Mouse (Mus musculus) neural tube, embryonic 12.5 days (tissue): ENCODE results near the gene Gm49450. TPM values are rescaled to one million over a fixed set of nuclear protein-coding genes. Genes with fewer than 3 reads are reported as not detected.
A peak's percentile ranks its signal among the peaks of the same experiment; 100 is the strongest.

ENCODE experiments used
- ATAC-seq: fragments of 200-750 bp; cut with Nextera tagmentation; 2 replicates; pipeline ENCODE4 v1.8.0; 2017; ENCODE audit warnings: low read depth, mild to moderate bottlenecking, moderate TSS enrichment, moderate library complexity; ENCODE audit not compliant: low FRiP score
- H3K27ac ChIP-seq: fragments of 300-500 bp; sonication (generic); 2 replicates; pipeline ENCODE4 v1.5.1; 2016
- H3K27me3 ChIP-seq: fragments of 300-500 bp; sonication (generic); replicated peaks from 2 replicates; pipeline ENCODE4 v1.6.1; 2016; ENCODE audit warnings: mild to moderate bottlenecking
- H3K36me3 ChIP-seq: fragments of 300-500 bp; sonication (generic); 2 replicates; pipeline ENCODE4 v1.6.1; 2016; ENCODE audit warnings: mild to moderate bottlenecking
- H3K4me1 ChIP-seq: fragments of 300-500 bp; sonication (generic); 2 replicates; pipeline ENCODE4 v1.6.1; 2016
- H3K4me2 ChIP-seq: fragments of 300-500 bp; sonication (generic); replicated peaks from 2 replicates; pipeline ENCODE4 v1.6.1; 2016; ENCODE audit warnings: mild to moderate bottlenecking
- H3K4me3 ChIP-seq: fragments of 300-500 bp; sonication (generic); 2 replicates; pipeline ENCODE4 v1.5.1; 2016
- H3K9ac ChIP-seq: fragments of 300-500 bp; sonication (generic); 2 replicates; pipeline ENCODE4 v1.6.1; 2016; ENCODE audit warnings: mild to moderate bottlenecking
- H3K9me3 ChIP-seq: fragments of 300-500 bp; sonication (generic); 2 replicates; pipeline ENCODE4 v1.6.1; 2016; ENCODE audit warnings: mild to moderate bottlenecking
- WGBS: fragments of 180-500 bp; shearing (Covaris S2); methylation state at CpG from one replicate; pipeline ENCODE4 v1.1.7; 2016; 5-methylcytosine and 5-hydroxymethylcytosine counted together
- polyA plus RNA-seq: library from polyadenylated mRNA; unstranded; fragments of >200 nt; fragmentation: Nextera tagmentation; extraction: Ambion mirVana; gene quantifications from 2 replicates; pipeline ENCODE4 v1.2.1, GENCODE M21; 2016

Gene Gm49450
- not detected in 2 replicates for polyA plus RNA-seq

- peak within 1 kb of the TSS; percentile 100 for H3K27ac ChIP-seq
- H3K27me3 ChIP-seq: no peaks in the 10 kb centered on the region
- peak within 1 kb of the TSS; percentile 60 for H3K4me2 ChIP-seq
- H3K9me3 ChIP-seq: no peaks in the 10 kb centered on the region
- ATAC-seq: peak; percentile 97
- H3K36me3 ChIP-seq: peaks cover 13% of the 10 kb centered on the region
- H3K4me3 ChIP-seq: peak within 1 kb of the TSS; percentile 91
- peak within 1 kb of the TSS; percentile 100 for H3K9ac ChIP-seq
- 2% methylated on average over 28 of the region's 28 CpGs for WGBS
- peaks cover 10% of the 10 kb centered on the region for H3K4me1 ChIP-seq
Measured at GRCm38 (mm10) chr15:98953401-98954356, at the start of gene Gm49450, which contains the start of gene Tuba1a. Gm49450 (minus strand) TSS chr15:98953551. Tuba1a (minus strand) TSS chr15:98953703.

DNA sequence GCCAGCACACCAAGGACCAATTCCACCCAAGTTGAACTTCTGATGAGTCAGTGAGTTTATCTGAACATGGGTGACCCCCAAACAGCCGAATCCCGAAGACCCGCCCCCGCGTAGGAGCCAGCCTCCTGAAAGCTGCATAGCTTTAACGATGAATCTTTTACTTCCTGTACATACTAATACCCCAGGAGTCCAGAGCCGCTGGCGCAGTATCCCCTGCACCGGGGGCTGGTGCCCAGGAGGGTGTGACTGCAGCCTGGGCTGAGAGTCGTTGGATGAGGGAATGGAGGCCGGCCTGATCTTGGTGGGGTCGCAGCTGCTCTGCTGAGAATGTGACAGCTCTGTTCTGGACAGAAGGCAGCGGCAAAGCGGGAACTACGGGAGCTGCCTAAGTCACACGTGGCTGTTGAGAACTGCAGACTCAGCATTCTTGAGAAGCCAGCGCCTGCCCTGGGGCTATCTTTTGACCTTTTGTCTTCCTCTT lies 48.1 kb upstream of the Gm49450 start:
- WGBS: 21% methylated on average over 17 of the region's 17 CpGs
- peak overlapping the region; percentile 49 for H3K4me2 ChIP-seq
- H3K4me3 ChIP-seq: no peak overlapping the region
- no peak overlapping the region for H3K27ac ChIP-seq
- no peak for ATAC-seq
- H3K4me1 ChIP-seq: peaks cover 24% of the 10 kb centered on the region
- no peaks in the 10 kb centered on the region for H3K9me3 ChIP-seq
- no peaks in the 10 kb centered on the region for H3K27me3 ChIP-seq
- H3K36me3 ChIP-seq: no peaks in the 10 kb centered on the region
- H3K9ac ChIP-seq: 0 out of 2 replicates have a peak overlapping the region, but pooled peaks have one; percentile 26

DNA sequence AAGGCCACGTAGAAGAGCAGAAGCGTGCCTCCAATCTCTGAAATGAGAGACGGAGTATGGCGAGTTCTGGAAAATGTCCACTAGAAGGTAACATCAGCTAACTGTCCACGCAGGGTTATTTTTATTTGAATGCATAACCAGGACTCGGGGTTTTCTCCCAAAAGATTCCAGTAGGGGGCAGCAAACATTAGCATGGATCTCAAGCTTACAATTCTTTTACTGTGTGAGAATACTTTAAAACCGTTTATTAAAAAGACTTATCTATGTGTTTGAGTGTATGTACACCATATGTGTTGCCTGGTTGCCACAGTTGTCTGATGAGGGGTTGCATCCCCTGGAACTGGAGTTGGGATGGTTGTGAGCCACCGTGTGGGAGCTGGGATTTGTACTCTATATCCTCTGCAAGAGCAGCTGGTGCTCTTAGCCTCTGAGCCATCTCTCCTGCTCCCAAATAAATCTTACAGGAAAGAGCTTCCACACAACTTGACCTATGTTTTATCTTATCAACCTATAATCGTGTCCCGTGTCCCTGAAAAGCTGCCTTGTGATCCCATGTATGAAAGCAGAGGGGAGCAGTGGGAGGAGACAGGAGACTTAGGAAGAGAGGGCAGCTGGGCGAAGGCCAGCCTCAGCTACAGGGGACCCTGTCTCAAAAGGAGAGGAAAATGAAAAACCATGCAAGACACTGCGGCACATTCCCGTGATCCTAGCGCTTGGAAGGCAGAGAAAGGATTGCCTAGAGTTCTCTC lies 47.4 kb upstream of the Gm49450 start:
- peaks cover 24% of the 10 kb centered on the region for H3K4me1 ChIP-seq
- WGBS: 44% methylated on average over 14 of the region's 14 CpGs
- peak overlapping the region; percentile 49 for H3K4me2 ChIP-seq
- no peaks in the 10 kb centered on the region for H3K9me3 ChIP-seq
- no peaks in the 10 kb centered on the region for H3K36me3 ChIP-seq
- H3K4me3 ChIP-seq: no peak overlapping the region
- ATAC-seq: no peak
- H3K27ac ChIP-seq: no peak overlapping the region
- no peak overlapping the region for H3K9ac ChIP-seq
- H3K27me3 ChIP-seq: no peaks in the 10 kb centered on the region

GRCm38 (mm10) chr15:98998775-98999157 lies 45.4 kb upstream of the Gm49450 start:
- Histone ChIP-seq H3K4me3 (no peak overlapping the region), H3K27ac (no peak overlapping the region), H3K4me2 (no peak overlapping the region), H3K9ac (no peak overlapping the region), H3K36me3 (no peaks in the 10 kb centered on the region), H3K27me3 (no peaks in the 10 kb centered on the region), H3K9me3 (no peaks in the 10 kb centered on the region), H3K4me1 (peaks cover 24% of the 10 kb centered on the region)
- 38% methylated on average over 6 of the region's 6 CpGs for WGBS
- ATAC-seq: no peak

- Histone ChIP-seq H3K4me2 (no peak overlapping the region), H3K36me3 (no peaks in the 10 kb centered on the region), H3K27me3 (no peaks in the 10 kb centered on the region), H3K27ac (no peak overlapping the region), H3K9me3 (no peaks in the 10 kb centered on the region), H3K4me3 (no peak overlapping the region), H3K9ac (no peak overlapping the region), H3K4me1 (peaks cover 27% of the 10 kb centered on the region)
- WGBS: 52% methylated on average over 13 of the region's 13 CpGs
- no peak for ATAC-seq
Measured at GRCm38 (mm10) chr15:98997938-98998774, 44.8 kb upstream of the Gm49450 start.

DNA sequence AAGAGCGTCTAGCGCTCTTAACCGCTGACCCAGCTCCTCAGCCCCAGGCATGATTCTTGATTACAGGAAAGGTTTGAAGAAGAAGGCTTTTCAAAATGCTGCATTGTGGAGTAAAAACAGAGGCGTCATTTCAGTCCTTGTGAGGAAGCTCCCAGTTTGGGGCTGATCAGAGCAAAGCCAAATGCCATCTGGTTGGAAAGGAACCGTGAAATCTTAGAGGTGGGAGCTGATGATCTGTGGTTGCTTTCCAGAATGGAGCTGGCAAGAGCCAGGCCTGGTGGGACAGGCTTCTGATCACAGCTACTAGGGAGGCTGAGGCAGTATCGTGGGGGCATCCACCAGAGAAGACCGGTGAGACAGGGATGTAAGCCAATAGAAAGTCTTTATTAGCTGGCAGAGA lies 43.5 kb upstream of the Gm49450 start:
- Histone ChIP-seq H3K36me3 (no peaks in the 10 kb centered on the region), H3K27ac (no peak overlapping the region), H3K4me3 (no peak overlapping the region), H3K9ac (no peak overlapping the region), H3K4me1 (peaks cover 37% of the 10 kb centered on the region), H3K4me2 (no peak overlapping the region), H3K9me3 (no peaks in the 10 kb centered on the region), H3K27me3 (no peaks in the 10 kb centered on the region)
- 84% methylated on average over 7 of the region's 7 CpGs for WGBS
- ATAC-seq: no peak

DNA sequence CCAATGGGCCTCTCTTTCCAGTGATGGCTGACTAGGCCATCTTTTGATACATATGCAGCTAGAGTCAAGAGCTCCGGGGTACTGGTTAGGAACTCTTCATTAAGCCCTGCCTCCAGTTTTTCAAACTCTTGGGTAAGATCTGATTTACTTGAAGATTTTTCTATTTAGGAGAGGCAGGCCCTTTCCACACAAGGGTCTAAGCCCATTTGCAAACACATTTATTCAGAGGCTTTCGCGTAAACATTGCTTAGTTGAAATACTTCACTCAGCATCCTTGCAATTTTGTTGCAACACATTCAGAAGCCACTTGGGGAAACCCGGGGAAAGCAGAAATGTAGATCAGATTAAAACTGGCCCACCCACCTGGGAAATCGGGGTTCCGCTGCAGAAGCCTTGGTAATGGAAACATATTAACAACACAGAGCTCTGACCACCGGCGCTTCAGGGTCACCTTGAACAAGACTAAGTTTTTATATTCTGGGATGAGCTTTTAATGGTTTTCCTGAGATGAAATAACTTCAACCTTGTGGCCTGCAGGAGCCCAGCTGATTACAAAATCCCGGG lies 41.7 kb upstream of the Gm49450 start:
- 90% methylated on average over 9 of the region's 9 CpGs for WGBS
- H3K4me1 ChIP-seq: peaks cover 42% of the 10 kb centered on the region
- ATAC-seq: no peak
- H3K4me3 ChIP-seq: no peak overlapping the region
- no peak overlapping the region for H3K27ac ChIP-seq
- H3K9ac ChIP-seq: no peak overlapping the region
- no peaks in the 10 kb centered on the region for H3K9me3 ChIP-seq
- H3K4me2 ChIP-seq: no peak overlapping the region
- no peaks in the 10 kb centered on the region for H3K36me3 ChIP-seq
- no peaks in the 10 kb centered on the region for H3K27me3 ChIP-seq

DNA sequence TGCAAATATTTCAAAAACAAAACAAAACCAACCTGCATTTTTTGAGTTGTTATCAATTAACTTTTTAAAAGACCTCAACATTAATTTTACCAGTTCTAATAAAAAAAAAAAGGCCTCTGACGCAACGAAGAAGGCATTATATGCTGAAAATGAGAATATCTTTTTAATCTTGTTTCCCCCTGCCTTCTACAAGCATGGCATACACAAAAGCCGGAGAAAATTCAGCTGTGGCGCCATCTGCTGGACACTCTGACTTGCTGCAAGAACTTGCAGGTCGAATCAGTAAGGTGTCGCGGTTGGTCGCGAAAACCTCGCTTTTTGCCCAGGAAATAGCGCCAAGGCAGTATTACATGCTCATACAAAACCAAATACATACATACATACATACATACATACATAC lies 40.5 kb upstream of the Gm49450 start:
- H3K4me1 ChIP-seq: peaks cover 54% of the 10 kb centered on the region
- H3K27ac ChIP-seq: no peak overlapping the region
- no peaks in the 10 kb centered on the region for H3K9me3 ChIP-seq
- no peak for ATAC-seq
- H3K9ac ChIP-seq: no peak overlapping the region
- no peak overlapping the region for H3K4me3 ChIP-seq
- 3% methylated on average over 11 of the region's 11 CpGs for WGBS
- H3K27me3 ChIP-seq: no peaks in the 10 kb centered on the region
- no peaks in the 10 kb centered on the region for H3K36me3 ChIP-seq
- H3K4me2 ChIP-seq: peak overlapping the region; percentile 71

- 4% methylated on average over 35 of the region's 35 CpGs for WGBS
- Histone ChIP-seq H3K27me3 (no peaks in the 10 kb centered on the region), H3K4me1 (peaks cover 56% of the 10 kb centered on the region), H3K9me3 (no peaks in the 10 kb centered on the region), H3K4me2 (peak overlapping the region; percentile 71), H3K27ac (peak overlapping the region; percentile 95), H3K4me3 (peak overlapping the region; percentile 36), H3K9ac (peak overlapping the region; percentile 69), H3K36me3 (no peaks in the 10 kb centered on the region)
- peak; percentile 84 for ATAC-seq
Measured at GRCm38 (mm10) chr15:98993093-98993793, 39.9 kb upstream of the Gm49450 start.

GRCm38 (mm10) chr15:98992086-98992912 lies 38.9 kb upstream of the Gm49450 start:
- Histone ChIP-seq H3K9ac (peak overlapping the region; percentile 69), H3K4me2 (peak overlapping the region; percentile 71), H3K27ac (peak overlapping the region; percentile 95), H3K27me3 (no peaks in the 10 kb centered on the region), H3K9me3 (no peaks in the 10 kb centered on the region), H3K36me3 (no peaks in the 10 kb centered on the region), H3K4me1 (peaks cover 60% of the 10 kb centered on the region), H3K4me3 (peak overlapping the region; percentile 36; the same call in 1 of the 2 replicates)
- WGBS: 28% methylated on average over 17 of the region's 17 CpGs
- peak; percentile 55 for ATAC-seq
